Mouse (Mus musculus) adrenal gland, adult 18-20 months (tissue): ENCODE measurements at regions not wholly inside any gene's neighbourhood (a gene's known extent, or its start where the extent isn't known, plus 50 kb on each side); places are given as distances from the start of the nearest gene placed in this dataset.

ENCODE experiments used
- DNase-seq, 2 experiments: peaks; one replicate each; pipeline ENCODE4 v3.0.0; 2021 to 2022; ENCODE audit warnings: low spot score in 2 of 2

DNA sequence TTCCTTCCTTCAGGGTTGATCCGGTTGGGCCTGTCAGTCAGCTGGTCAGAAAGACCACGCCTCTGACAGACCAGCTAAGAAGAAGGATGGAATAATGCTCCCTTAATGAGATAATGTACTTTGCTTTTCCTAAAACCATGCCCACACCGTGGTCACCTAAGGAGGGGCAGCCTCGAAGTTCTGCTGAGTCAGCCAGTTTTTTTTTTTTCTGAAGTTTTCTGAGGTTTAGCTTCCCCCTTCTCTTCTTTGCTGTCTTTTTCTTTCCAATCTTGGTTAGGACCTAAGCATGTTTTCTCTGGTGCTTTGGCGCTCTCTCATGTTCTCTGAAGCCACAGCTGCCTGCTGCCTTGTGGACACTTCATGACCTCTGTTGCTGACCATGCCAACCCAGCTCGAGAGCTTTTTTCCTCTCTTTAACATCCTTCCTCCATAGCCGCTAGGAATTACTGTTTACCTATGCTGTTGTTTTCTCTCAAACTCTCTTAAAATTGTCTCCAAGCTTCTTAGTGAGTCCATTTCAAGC lies 84.7 kb upstream of the Zfp648 start:
- DNase-seq = no peak

- peak in 1 of 2 experiments; percentile 24 for DNase-seq
These were observed 83.7 kb upstream of the Zfp648 start for GRCm38 (mm10) chr1:154117346-154117687.

- DNase-seq = peak; percentile 61 to 67
These were observed 83.2 kb upstream of the Zfp648 start for GRCm38 (mm10) chr1:154117688-154118373.

DNA sequence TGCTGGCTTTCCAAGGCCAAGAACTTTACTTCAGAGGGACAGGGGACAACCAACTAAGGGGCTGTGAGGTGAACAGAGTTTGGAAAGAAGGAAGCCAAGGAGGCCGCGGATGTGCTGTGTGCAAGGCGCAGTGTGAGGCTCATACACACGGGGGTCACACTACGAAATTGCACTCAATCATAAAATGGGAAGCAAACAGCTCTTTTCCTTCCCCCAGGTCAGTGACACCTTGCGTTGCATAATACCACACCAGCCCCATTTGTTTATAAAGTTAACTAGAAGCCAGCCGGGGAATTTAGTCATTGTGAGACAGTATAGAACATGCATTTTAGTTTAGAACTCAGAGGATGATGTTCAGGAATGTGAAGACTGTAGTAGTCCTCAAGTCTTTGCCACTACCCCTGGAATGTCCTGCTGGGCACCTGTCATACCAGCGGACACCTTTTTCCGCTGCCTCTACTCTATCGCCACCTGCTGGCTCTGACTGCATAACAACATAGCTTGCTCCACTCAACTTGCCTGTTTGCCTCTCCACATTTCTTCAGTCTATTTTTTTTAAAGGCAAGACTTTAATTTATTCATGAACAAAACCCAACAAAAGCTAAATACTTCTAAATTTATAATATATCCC lies 82.5 kb upstream of the Zfp648 start:
- DNase-seq = peak; percentile 80 to 81

GRCm38 (mm10) chr1:154119611-154120010 lies 81.4 kb upstream of the Zfp648 start:
- no peak for DNase-seq

- DNase-seq = peak; percentile 78 to 81
These were observed 80.3 kb upstream of the Zfp648 start for GRCm38 (mm10) chr1:154120693-154121092.

DNA sequence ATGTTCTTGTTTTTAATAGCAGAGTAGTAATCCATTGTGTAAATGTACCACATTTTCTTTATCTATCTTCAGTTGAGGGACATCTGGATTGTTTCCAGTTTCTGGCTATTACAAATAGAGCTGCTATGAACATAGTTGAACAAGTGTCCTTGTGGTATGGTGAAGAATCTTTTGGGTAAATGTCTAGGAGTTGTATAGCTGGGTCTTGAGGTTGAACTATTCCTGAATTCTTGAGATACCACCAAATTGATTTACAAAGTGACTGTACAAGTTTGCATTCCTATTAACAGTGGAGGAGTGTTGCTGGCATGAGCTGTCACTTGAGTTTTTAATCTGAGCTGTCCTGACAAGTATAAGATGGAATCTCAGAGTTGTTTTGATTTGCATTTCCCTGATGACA lies 76.0 kb upstream of the Zfp648 start:
- no peak for DNase-seq

GRCm38 (mm10) chr1:154126487-154126886 lies 74.5 kb upstream of the Zfp648 start:
- no peak for DNase-seq

GRCm38 (mm10) chr1:154139488-154139887 lies 61.5 kb upstream of the Zfp648 start:
- DNase-seq = no peak

GRCm38 (mm10) chr1:154143691-154144090 lies 57.3 kb upstream of the Zfp648 start:
- DNase-seq = no peak

DNA sequence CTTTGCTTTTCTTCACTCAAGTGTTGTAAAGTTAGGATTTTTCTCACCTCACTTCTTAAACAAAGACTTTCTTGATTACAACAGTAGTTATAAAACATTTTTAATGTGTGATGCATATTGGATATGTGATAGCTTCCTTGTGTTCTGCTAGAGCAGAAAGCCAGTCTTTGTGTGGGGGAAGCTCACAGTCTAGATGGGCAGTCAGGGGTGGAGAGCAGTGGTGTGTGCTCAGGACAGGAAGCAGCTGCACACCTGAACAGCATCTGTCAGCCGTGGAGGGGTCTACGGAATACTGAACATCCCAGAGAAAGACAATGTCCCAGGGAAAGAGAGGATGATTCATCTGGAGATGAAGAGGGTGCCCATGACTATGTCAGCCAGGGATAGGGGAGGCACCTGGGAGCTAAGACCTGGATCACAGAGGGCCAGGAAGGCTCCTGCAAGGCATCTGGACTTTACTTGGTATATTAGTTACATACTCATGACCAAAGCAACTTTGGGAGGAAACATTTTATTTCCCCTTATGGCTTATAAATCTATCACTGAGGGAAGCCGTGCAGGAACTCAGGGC lies 53.9 kb upstream of the Zfp648 start:
- DNase-seq = no peak

DNA sequence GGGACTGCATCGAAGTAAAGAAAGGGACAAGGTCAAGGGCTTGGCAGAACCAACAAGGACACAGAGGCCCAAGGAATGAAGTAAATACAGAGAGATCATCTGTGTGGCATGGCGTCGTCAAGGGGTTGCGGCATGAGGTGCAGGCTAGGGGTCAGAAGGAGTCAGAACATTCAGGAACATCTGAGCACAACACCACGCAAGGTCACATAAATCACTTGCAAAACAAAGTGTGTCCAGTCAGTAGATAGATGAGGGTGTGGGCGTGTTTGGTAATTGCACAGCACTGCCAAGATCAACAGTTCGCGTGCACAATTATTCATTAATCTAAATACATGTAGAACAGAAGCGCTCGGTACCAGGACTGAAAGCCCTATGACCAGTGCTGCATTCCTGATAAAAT lies 52.0 kb upstream of the Zfp648 start:
- DNase-seq = peak in 1 of 2 experiments; percentile 17

GRCm38 (mm10) chr1:154149431-154150143 lies 51.4 kb upstream of the Zfp648 start:
- no peak for DNase-seq

DNA sequence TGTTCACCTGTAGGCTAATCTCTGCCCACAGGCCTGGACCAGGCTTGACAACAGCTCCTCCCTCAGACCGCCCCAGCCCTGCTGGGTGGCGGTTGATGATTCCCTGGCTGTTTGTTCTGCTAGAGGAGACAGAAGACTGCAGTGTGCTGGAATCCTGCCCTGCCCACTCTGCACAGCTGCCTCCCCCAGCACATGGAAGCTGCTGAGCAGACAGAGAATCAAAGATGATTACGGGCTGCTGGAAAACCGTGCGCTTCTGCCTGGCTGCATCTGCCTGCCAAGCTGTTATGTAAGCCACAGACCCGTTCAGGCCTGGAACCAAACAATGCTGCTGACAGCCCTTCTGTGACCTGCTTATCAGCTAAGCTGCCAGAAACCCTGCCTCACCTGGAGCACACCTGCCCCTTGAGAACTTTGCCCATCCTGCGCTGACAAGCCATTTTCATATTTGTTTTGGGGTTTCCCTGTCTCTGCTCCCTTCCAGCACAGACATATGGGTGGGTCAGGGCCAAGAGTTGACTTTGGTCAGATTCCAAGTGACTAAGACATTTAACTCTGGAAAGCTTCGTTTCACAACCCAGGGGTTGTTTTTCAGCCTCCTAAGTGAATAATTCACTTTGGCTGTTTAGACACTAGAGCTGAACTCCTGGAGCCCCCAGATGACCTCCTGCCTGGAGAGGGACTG lies 50.7 kb upstream of the Zfp648 start:
- DNase-seq = peak; percentile 46 to 57
